Mouse (Mus musculus) forebrain, embryonic 16.5 days (tissue): ENCODE data around the gene Prkacb. TPM values are rescaled to one million over a fixed set of nuclear protein-coding genes. Genes with fewer than 3 reads are reported as not detected.

Experiments
- ATAC-seq: fragments of 200-750 bp; cut with Nextera tagmentation; 2 replicates; pipeline ENCODE4 v1.8.0; 2017; ENCODE audit warnings: mild to moderate bottlenecking, moderate library complexity
- H3K27ac ChIP-seq: fragments of 300-500 bp; sonication (generic); 2 replicates; pipeline ENCODE4 v1.5.1; 2014; ENCODE audit warnings: low read length, control low read depth
- H3K27me3 ChIP-seq: fragments of 300-500 bp; sonication (generic); replicated peaks from 2 replicates; pipeline ENCODE4 v1.6.1; 2014; ENCODE audit warnings: low read length; ENCODE audit not compliant: control insufficient read depth, insufficient read depth
- H3K36me3 ChIP-seq: fragments of 300-500 bp; sonication (generic); 2 replicates; pipeline ENCODE4 v1.6.1; 2014; ENCODE audit not compliant: control insufficient read depth, insufficient read depth
- H3K4me1 ChIP-seq: fragments of 300-500 bp; sonication (generic); replicated peaks from 2 replicates; pipeline ENCODE4 v1.6.1; 2014; ENCODE audit warnings: low read length; ENCODE audit not compliant: control insufficient read depth, insufficient read depth
- H3K4me2 ChIP-seq: fragments of 300-500 bp; sonication (generic); 2 replicates; pipeline ENCODE4 v1.6.1; 2014; ENCODE audit warnings: mild to moderate bottlenecking, low read length, control low read depth
- H3K4me3 ChIP-seq: fragments of 300-500 bp; sonication (generic); replicated peaks from 2 replicates; pipeline ENCODE4 v1.5.1; 2014; ENCODE audit warnings: mild to moderate bottlenecking, low read length, control low read depth
- H3K9ac ChIP-seq: fragments of 300-500 bp; sonication (generic); replicated peaks from 2 replicates; pipeline ENCODE4 v1.6.1; 2014; ENCODE audit warnings: low read depth, low read length, control low read depth
- H3K9me3 ChIP-seq: fragments of 300-500 bp; sonication (generic); 2 replicates; pipeline ENCODE4 v1.6.1; 2016; ENCODE audit warnings: low read length; ENCODE audit not compliant: control insufficient read depth
- WGBS: fragments of 180-500 bp; shearing (Covaris S2); extraction: QIAGEN DNeasy Blood & Tissue Kit; methylation state at CpG from one replicate; pipeline ENCODE4 v1.1.7; 2014; 5-methylcytosine and 5-hydroxymethylcytosine counted together
- polyA plus RNA-seq: library from polyadenylated mRNA; unstranded; fragments of >200 nt; fragmentation: Nextera tagmentation; extraction: Ambion mirVana; gene quantifications from 2 replicates; pipeline ENCODE4 v1.2.1, GENCODE M21; 2015

Gene Prkacb
- 190 and 195 TPM in 2 replicates for polyA plus RNA-seq

GRCm38 (mm10) chr3:146812901-146813393, at the start of gene Prkacb:
Gene Prkacb, minus strand, starts transcription at chr3:146812990.
- peak within 1 kb of the TSS; percentile 89 for H3K27ac ChIP-seq
- no peaks in the 10 kb centered on the region for H3K36me3 ChIP-seq
- peak within 1 kb of the TSS; percentile 100 for H3K4me3 ChIP-seq
- H3K9me3 ChIP-seq, result no peaks in the 10 kb centered on the region
- WGBS, result under 1% methylated on average over 45 of the region's 60 CpGs
- H3K4me2 ChIP-seq, result peak within 1 kb of the TSS; percentile 92
- H3K27me3 ChIP-seq, result 0 out of 2 replicates have a peak, but pooled peaks cover 2% of the 10 kb centered on the region
- peak; percentile 97 for ATAC-seq
- H3K9ac ChIP-seq, result peak within 1 kb of the TSS; percentile 91
- peaks cover 19% of the 10 kb centered on the region for H3K4me1 ChIP-seq

GRCm38 (mm10) chr3:146860308-146860707, 47.5 kb upstream of the Prkacb start:
- no peaks in the 10 kb centered on the region for H3K4me1 ChIP-seq
- ATAC-seq, result no peak
- H3K27me3 ChIP-seq, result no peaks in the 10 kb centered on the region
- no peak overlapping the region for H3K9ac ChIP-seq
- H3K4me2 ChIP-seq, result no peak overlapping the region
- no peaks in the 10 kb centered on the region for H3K9me3 ChIP-seq
- no peak overlapping the region for H3K4me3 ChIP-seq
- WGBS, result 86% methylated on average over 2 of the region's 2 CpGs
- H3K36me3 ChIP-seq, result no peaks in the 10 kb centered on the region
- no peak overlapping the region for H3K27ac ChIP-seq

GRCm38 (mm10) chr3:146857373-146857772, 44.6 kb upstream of the Prkacb start:
- 73% methylated on average over 10 of the region's 10 CpGs for WGBS
- Histone ChIP-seq H3K27ac (no peak overlapping the region), H3K4me1 (peaks cover 5% of the 10 kb centered on the region), H3K9me3 (no peaks in the 10 kb centered on the region), H3K4me3 (no peak overlapping the region), H3K4me2 (no peak overlapping the region), H3K36me3 (no peaks in the 10 kb centered on the region), H3K9ac (no peak overlapping the region), H3K27me3 (no peaks in the 10 kb centered on the region)
- no peak for ATAC-seq

GRCm38 (mm10) chr3:146854473-146855087, 41.8 kb upstream of the Prkacb start:
- no peak for ATAC-seq

GRCm38 (mm10) chr3:146851966-146852891, 39.4 kb upstream of the Prkacb start, which contains the start of gene Ttll7:
Gene Ttll7, plus strand, starts transcription at chr3:146852367.
- H3K4me2 ChIP-seq, result peak within 1 kb of the TSS; percentile 78

More at GRCm38 (mm10) chr3:146854473-146855087, 41.8 kb upstream of the Prkacb start:
- Histone ChIP-seq H3K27ac (no peak overlapping the region), H3K27me3 (no peaks in the 10 kb centered on the region), H3K4me3 (no peak overlapping the region), H3K9ac (no peak overlapping the region), H3K36me3 (no peaks in the 10 kb centered on the region), H3K4me1 (peaks cover 9% of the 10 kb centered on the region), H3K4me2 (no peak overlapping the region), H3K9me3 (no peaks in the 10 kb centered on the region)
- 82% methylated on average over 7 of the region's 7 CpGs for WGBS

GRCm38 (mm10) chr3:146849360-146849759, 36.6 kb upstream of the Prkacb start:
- Histone ChIP-seq H3K9ac (no peak overlapping the region), H3K4me2 (no peak overlapping the region), H3K36me3 (no peaks in the 10 kb centered on the region), H3K9me3 (no peaks in the 10 kb centered on the region), H3K4me3 (no peak overlapping the region), H3K27ac (no peak overlapping the region), H3K27me3 (no peaks in the 10 kb centered on the region), H3K4me1 (peaks cover 9% of the 10 kb centered on the region)
- 90% methylated on average over 7 of the region's 7 CpGs for WGBS
- ATAC-seq, result no peak

More at GRCm38 (mm10) chr3:146851966-146852891, 39.4 kb upstream of the Prkacb start, which contains the start of gene Ttll7:
- H3K4me1 ChIP-seq, result peaks cover 9% of the 10 kb centered on the region
- no peaks in the 10 kb centered on the region for H3K27me3 ChIP-seq
- peak within 1 kb of the TSS; percentile 87 for H3K9ac ChIP-seq
- no peaks in the 10 kb centered on the region for H3K9me3 ChIP-seq
- WGBS, result under 1% methylated on average over 33 of the region's 36 CpGs
- H3K36me3 ChIP-seq, result no peaks in the 10 kb centered on the region
- H3K4me3 ChIP-seq, result peak within 1 kb of the TSS; percentile 81
- peak within 1 kb of the TSS; percentile 61 for H3K27ac ChIP-seq
- peak; percentile 98 for ATAC-seq

GRCm38 (mm10) chr3:146848112-146848511, 35.3 kb upstream of the Prkacb start:
- no peak overlapping the region for H3K4me2 ChIP-seq
- H3K36me3 ChIP-seq, result no peaks in the 10 kb centered on the region
- no peak overlapping the region for H3K4me3 ChIP-seq
- H3K9me3 ChIP-seq, result no peaks in the 10 kb centered on the region
- 89% methylated on average over 8 of the region's 8 CpGs for WGBS
- peaks cover 10% of the 10 kb centered on the region for H3K4me1 ChIP-seq
- ATAC-seq, result no peak
- no peaks in the 10 kb centered on the region for H3K27me3 ChIP-seq
- H3K9ac ChIP-seq, result no peak overlapping the region
- H3K27ac ChIP-seq, result no peak overlapping the region

- no peak overlapping the region for H3K27ac ChIP-seq
- H3K9ac ChIP-seq, result no peak overlapping the region
- no peaks in the 10 kb centered on the region for H3K36me3 ChIP-seq
- WGBS, result 94% methylated on average over 5 of the region's 5 CpGs
- ATAC-seq, result no peak
- no peak overlapping the region for H3K4me3 ChIP-seq
- H3K27me3 ChIP-seq, result no peaks in the 10 kb centered on the region
- H3K9me3 ChIP-seq, result no peaks in the 10 kb centered on the region
- H3K4me1 ChIP-seq, result peaks cover 3% of the 10 kb centered on the region; the same call in 1 of the 2 replicates
- H3K4me2 ChIP-seq, result no peak overlapping the region
Measured at GRCm38 (mm10) chr3:146846237-146846636, 33.4 kb upstream of the Prkacb start.

- no peak overlapping the region for H3K4me3 ChIP-seq
- no peak overlapping the region for H3K27ac ChIP-seq
- H3K36me3 ChIP-seq, result no peaks in the 10 kb centered on the region
- peaks cover 3% of the 10 kb centered on the region; the same call in 1 of the 2 replicates for H3K4me1 ChIP-seq
- H3K4me2 ChIP-seq, result no peak overlapping the region
- WGBS, result 46% methylated on average over 6 of the region's 6 CpGs
- no peaks in the 10 kb centered on the region for H3K9me3 ChIP-seq
- ATAC-seq, result no peak
- H3K27me3 ChIP-seq, result no peaks in the 10 kb centered on the region
- no peak overlapping the region for H3K9ac ChIP-seq
Measured at GRCm38 (mm10) chr3:146843470-146843869, 30.7 kb upstream of the Prkacb start.
